Mouse (Mus musculus): ENCODE measurements at regions not wholly inside any gene's neighbourhood (a gene's known extent, or its start where the extent isn't known, plus 50 kb on each side); places are given as distances from the start of the nearest gene placed in this dataset.

DNA sequence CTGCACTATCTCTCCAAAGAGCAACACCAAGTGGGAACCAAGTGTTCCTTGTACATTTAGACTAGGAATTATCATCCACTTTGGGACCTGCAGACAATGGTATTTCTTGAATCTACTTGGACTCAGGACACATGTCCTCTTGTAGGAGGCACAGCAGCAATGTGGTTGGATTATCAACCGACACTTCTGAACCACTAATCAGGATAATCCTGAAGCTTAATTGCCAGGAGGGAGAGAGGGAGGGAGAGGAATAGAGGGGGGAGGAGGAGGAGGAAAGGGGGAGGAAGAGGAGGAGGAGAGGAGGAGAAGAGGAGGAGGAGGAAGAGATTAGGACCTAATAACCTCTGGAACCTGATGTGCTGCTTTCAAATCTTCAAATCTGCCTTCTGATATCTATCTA is 167.5 kb downstream of the Trib2 start:
- Histone ChIP-seq H3K27ac (ENCODE audit: control insufficient read depth, insufficient read depth, low read length) (no peak overlapping the region), H3K4me3 (ENCODE audit: control insufficient read depth, insufficient read depth, low read length) (no peak overlapping the region), H3K4me1 (replicated peaks; ENCODE audit: control insufficient read depth, insufficient read depth, low read length) (no peaks in the 10 kb centered on the region), H3K36me3 (ENCODE audit: control insufficient read depth, insufficient read depth, low read length) (no peaks in the 10 kb centered on the region), H3K27me3 (ENCODE audit: control insufficient read depth, insufficient read depth, low read length) (no peaks in the 10 kb centered on the region)
- TF ChIP-seq CTCF (IDR thresholded peaks at IDR 0.05; ENCODE audit: borderline replicate concordance, control insufficient read depth, extremely low read depth, insufficient read depth, low read length, poor library complexity) = no peak
- no peak for TF ChIP-seq POLR2A (IDR thresholded peaks at IDR 0.05; ENCODE audit: control insufficient read depth, extremely low read depth, insufficient read depth, low read length, poor library complexity)
- no peak for DNase-seq
- WGBS = 86% methylated on average over 1 of the region's 1 CpGs

DNA sequence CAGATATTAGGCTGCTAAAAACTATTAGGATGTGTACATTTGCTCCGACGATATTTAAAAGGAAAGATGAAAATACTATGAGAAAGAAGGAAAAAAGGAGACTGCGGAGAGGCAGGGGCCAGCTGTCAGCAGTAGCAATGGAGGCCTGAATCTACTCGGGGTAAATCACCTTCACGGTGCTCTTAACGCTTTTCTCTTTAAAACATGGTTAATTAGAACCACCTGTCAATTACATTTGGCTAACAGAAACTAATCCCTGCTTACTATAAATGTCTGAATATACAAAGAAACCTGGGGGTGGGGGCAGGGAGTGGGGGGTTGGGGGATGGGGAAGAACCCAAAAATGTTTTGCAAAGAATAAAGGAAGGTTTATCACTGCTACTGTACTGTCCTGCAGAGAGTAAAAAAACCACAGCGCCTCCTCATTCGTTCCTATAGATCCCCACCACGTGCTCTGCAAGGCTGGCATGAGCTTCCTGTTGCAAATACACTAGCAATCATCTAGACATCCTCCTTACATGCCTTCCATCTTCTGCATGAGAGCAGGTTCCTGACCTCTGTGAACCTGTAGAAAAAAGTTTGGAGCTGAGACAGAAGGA is 172.5 kb downstream of the Trib2 start:
- no peaks in the 10 kb centered on the region for H3K27me3 ChIP-seq (ENCODE audit: control insufficient read depth, insufficient read depth, low read length)
- H3K36me3 ChIP-seq (ENCODE audit: control insufficient read depth, insufficient read depth, low read length) = no peaks in the 10 kb centered on the region
- no peak for DNase-seq
- no peak overlapping the region for H3K4me3 ChIP-seq (ENCODE audit: control insufficient read depth, insufficient read depth, low read length)
- WGBS = 73% methylated on average over 9 of the region's 9 CpGs
- H3K4me1 ChIP-seq (replicated peaks; ENCODE audit: control insufficient read depth, insufficient read depth, low read length) = no peaks in the 10 kb centered on the region
- H3K27ac ChIP-seq (ENCODE audit: control insufficient read depth, insufficient read depth, low read length) = no peak overlapping the region
- no peak for TF ChIP-seq POLR2A (IDR thresholded peaks at IDR 0.05; ENCODE audit: control insufficient read depth, extremely low read depth, insufficient read depth, low read length, poor library complexity)
- TF ChIP-seq CTCF (IDR thresholded peaks at IDR 0.05; ENCODE audit: borderline replicate concordance, control insufficient read depth, extremely low read depth, insufficient read depth, low read length, poor library complexity) = no peak

DNA sequence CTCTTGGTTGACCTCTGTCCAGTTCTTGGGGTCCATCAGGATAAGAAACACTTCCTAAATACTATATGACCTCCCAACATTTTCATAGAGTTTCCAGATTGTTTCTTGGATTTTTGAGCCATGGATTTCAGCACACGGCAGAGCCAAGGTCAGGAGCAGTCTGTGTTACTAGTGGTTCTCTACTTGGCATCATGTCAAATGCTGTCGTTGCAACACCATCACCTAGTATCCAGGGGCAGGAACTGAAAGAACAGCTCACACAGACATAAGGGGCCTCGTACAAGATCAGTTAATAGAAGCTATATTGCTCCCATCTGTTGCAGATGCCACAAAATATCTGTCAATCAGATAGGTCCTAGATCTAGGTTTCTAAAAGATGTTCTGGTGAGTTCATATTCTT is 173.1 kb downstream of the Trib2 start:
- TF ChIP-seq CTCF (IDR thresholded peaks at IDR 0.05; ENCODE audit: borderline replicate concordance, control insufficient read depth, extremely low read depth, insufficient read depth, low read length, poor library complexity) (no peak), POLR2A (IDR thresholded peaks at IDR 0.05; ENCODE audit: control insufficient read depth, extremely low read depth, insufficient read depth, low read length, poor library complexity) (no peak)
- 73% methylated on average over 3 of the region's 3 CpGs for WGBS
- DNase-seq = no peak
- Histone ChIP-seq H3K4me3 (ENCODE audit: control insufficient read depth, insufficient read depth, low read length) (no peak overlapping the region), H3K36me3 (ENCODE audit: control insufficient read depth, insufficient read depth, low read length) (no peaks in the 10 kb centered on the region), H3K4me1 (replicated peaks; ENCODE audit: control insufficient read depth, insufficient read depth, low read length) (no peaks in the 10 kb centered on the region), H3K27me3 (ENCODE audit: control insufficient read depth, insufficient read depth, low read length) (no peaks in the 10 kb centered on the region), H3K27ac (ENCODE audit: control insufficient read depth, insufficient read depth, low read length) (no peak overlapping the region)

DNA sequence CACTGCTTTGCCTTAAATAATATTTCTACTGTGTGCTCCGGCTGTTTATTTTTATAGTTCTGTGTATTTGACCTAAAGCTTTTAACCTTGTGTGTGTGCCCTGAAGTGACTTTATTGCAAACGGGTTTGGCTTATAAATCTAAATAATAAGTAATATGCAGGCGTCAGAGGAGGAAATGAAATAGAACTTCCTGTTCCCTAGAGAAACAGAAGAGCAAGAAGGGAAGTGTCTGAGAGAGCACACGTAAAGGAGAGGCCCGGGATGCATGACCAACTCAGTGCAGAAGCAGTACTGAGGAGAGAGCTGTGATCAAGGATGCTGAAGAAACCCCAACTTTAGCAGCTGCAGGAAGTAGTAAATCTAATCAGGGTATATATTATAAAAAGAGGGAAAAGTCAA is 176.4 kb downstream of the Trib2 start:
- TF ChIP-seq CTCF (IDR thresholded peaks at IDR 0.05; ENCODE audit: borderline replicate concordance, control insufficient read depth, extremely low read depth, insufficient read depth, low read length, poor library complexity) (no peak), POLR2A (IDR thresholded peaks at IDR 0.05; ENCODE audit: control insufficient read depth, extremely low read depth, insufficient read depth, low read length, poor library complexity) (no peak)
- no peak for DNase-seq
- Histone ChIP-seq H3K27me3 (ENCODE audit: control insufficient read depth, insufficient read depth, low read length) (no peaks in the 10 kb centered on the region), H3K27ac (ENCODE audit: control insufficient read depth, insufficient read depth, low read length) (no peak overlapping the region), H3K4me1 (replicated peaks; ENCODE audit: control insufficient read depth, insufficient read depth, low read length) (no peaks in the 10 kb centered on the region), H3K36me3 (ENCODE audit: control insufficient read depth, insufficient read depth, low read length) (no peaks in the 10 kb centered on the region), H3K4me3 (ENCODE audit: control insufficient read depth, insufficient read depth, low read length) (no peak overlapping the region)
- 39% methylated on average over 5 of the region's 5 CpGs for WGBS

DNA sequence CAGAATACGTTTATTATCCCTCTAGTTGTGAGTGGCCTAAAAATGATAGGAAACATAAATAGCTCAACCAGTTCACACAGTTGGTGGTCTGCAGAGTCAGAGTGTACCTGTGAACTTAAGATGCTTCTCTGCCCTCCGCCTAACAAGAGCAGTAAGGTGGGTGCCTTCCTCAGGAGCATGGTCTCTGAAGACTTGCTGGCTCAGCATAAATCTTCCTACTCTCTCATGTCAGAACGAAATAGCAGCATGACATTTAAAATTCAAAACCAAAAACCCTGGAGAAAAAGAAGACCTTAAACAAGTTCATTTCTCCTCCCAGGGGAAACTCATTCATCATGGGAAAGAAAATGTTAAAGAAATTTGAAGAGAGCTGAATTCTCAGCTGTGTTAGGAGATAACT is 186.8 kb downstream of the Trib2 start:
- Histone ChIP-seq H3K4me3 (ENCODE audit: control insufficient read depth, insufficient read depth, low read length) (no peak overlapping the region), H3K4me1 (replicated peaks; ENCODE audit: control insufficient read depth, insufficient read depth, low read length) (no peaks in the 10 kb centered on the region), H3K36me3 (ENCODE audit: control insufficient read depth, insufficient read depth, low read length) (no peaks in the 10 kb centered on the region), H3K27ac (ENCODE audit: control insufficient read depth, insufficient read depth, low read length) (no peak overlapping the region), H3K27me3 (ENCODE audit: control insufficient read depth, insufficient read depth, low read length) (no peaks in the 10 kb centered on the region)
- WGBS = 88% methylated on average over 3 of the region's 3 CpGs
- TF ChIP-seq POLR2A (IDR thresholded peaks at IDR 0.05; ENCODE audit: control insufficient read depth, extremely low read depth, insufficient read depth, low read length, poor library complexity) = no peak
- no peak for TF ChIP-seq CTCF (IDR thresholded peaks at IDR 0.05; ENCODE audit: borderline replicate concordance, control insufficient read depth, extremely low read depth, insufficient read depth, low read length, poor library complexity)
- DNase-seq = no peak

DNA sequence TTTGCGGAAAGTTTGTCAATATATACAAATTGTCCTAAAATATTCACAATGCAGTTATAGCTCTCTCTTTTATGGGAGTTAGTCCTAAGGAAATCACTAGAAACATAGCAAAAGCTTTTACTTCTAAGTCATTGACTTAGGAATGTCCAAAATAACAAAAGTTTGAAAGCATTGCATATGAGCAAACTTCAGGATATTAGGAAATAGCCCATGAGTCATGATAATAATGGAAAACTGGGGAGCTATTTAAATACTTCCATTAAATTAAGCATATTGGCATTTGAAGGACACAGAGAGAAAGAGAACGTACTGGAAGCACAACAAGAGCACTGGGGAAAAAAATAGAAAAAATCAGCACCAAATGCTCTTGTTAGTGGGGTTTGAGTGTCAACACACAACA is 197.2 kb downstream of the Trib2 start:
- DNase-seq = no peak
- H3K27ac ChIP-seq (ENCODE audit: control insufficient read depth, insufficient read depth, low read length) = no peak overlapping the region; the same call in 1 of the 2 replicates
- no peak for TF ChIP-seq CTCF (IDR thresholded peaks at IDR 0.05; ENCODE audit: borderline replicate concordance, control insufficient read depth, extremely low read depth, insufficient read depth, low read length, poor library complexity)
- no peak for TF ChIP-seq POLR2A (IDR thresholded peaks at IDR 0.05; ENCODE audit: control insufficient read depth, extremely low read depth, insufficient read depth, low read length, poor library complexity)
- WGBS = 94% methylated on average over 2 of the region's 2 CpGs
- no peaks in the 10 kb centered on the region for H3K4me1 ChIP-seq (replicated peaks; ENCODE audit: control insufficient read depth, insufficient read depth, low read length)
- H3K36me3 ChIP-seq (ENCODE audit: control insufficient read depth, insufficient read depth, low read length) = no peaks in the 10 kb centered on the region
- H3K27me3 ChIP-seq (ENCODE audit: control insufficient read depth, insufficient read depth, low read length) = no peaks in the 10 kb centered on the region
- no peak overlapping the region for H3K4me3 ChIP-seq (ENCODE audit: control insufficient read depth, insufficient read depth, low read length)

DNA sequence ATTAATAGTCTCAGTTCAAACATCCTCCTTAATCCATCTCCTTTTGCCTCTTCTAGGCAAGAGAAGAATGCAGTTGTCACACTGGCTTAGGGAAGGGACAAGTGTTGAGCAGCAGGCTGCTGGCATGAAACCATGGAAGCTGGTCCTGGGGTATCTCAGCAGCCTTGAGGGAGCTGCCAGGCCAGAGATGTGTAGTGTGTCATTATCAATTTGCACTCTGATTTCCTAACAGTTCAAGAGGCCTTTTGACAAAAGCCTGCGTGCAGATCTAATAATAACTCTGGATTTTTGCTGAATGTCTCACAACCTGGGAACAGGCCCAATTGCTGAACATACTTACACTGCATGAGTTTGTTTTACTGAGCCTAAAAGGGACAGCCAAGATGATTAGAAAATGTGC is 199.4 kb downstream of the Trib2 start:
- H3K36me3 ChIP-seq (ENCODE audit: control insufficient read depth, insufficient read depth, low read length) = no peaks in the 10 kb centered on the region
- H3K4me3 ChIP-seq (ENCODE audit: control insufficient read depth, insufficient read depth, low read length) = no peak overlapping the region
- no peaks in the 10 kb centered on the region for H3K4me1 ChIP-seq (replicated peaks; ENCODE audit: control insufficient read depth, insufficient read depth, low read length)
- H3K27ac ChIP-seq (ENCODE audit: control insufficient read depth, insufficient read depth, low read length) = no peak overlapping the region
- H3K27me3 ChIP-seq (ENCODE audit: control insufficient read depth, insufficient read depth, low read length) = no peaks in the 10 kb centered on the region
- WGBS = 96% methylated on average over 1 of the region's 1 CpGs
- TF ChIP-seq POLR2A (IDR thresholded peaks at IDR 0.05; ENCODE audit: control insufficient read depth, extremely low read depth, insufficient read depth, low read length, poor library complexity) (no peak), CTCF (IDR thresholded peaks at IDR 0.05; ENCODE audit: borderline replicate concordance, control insufficient read depth, extremely low read depth, insufficient read depth, low read length, poor library complexity) (no peak)
- DNase-seq = no peak
